Mouse (Mus musculus) limb, embryonic 11.5 days (tissue): ENCODE measurements around the gene Sar1b. TPM values are rescaled to one million over a fixed set of nuclear protein-coding genes. Genes with fewer than 3 reads are reported as not detected.

Experiments
- ATAC-seq: fragments of 200-750 bp; cut with Nextera tagmentation; 2 replicates; pipeline ENCODE4 v1.8.0; 2017; ENCODE audit warnings: low read depth; ENCODE audit not compliant: insufficient number of reproducible peaks, low FRiP score, low TSS enrichment
- DNase-seq: peaks from one replicate; pipeline ENCODE4 v3.0.0-alpha.2; 2015; ENCODE audit warnings: low spot score
- H3K27ac ChIP-seq: fragments of 300-500 bp; sonication (generic); replicated peaks from 2 replicates; pipeline ENCODE4 v1.5.1; 2014; ENCODE audit warnings: low read depth, mild to moderate bottlenecking, low read length
- H3K27me3 ChIP-seq: fragments of 300-500 bp; sonication (generic); 2 replicates; pipeline ENCODE4 v1.6.1; 2014; ENCODE audit warnings: mild to moderate bottlenecking, low read length, mixed read lengths; ENCODE audit not compliant: control insufficient read depth, insufficient read depth
- H3K36me3 ChIP-seq: fragments of 300-500 bp; sonication (generic); 2 replicates; pipeline ENCODE4 v1.6.1; 2014; ENCODE audit warnings: mild to moderate bottlenecking, low read length, moderate library complexity, mixed read lengths; ENCODE audit not compliant: control insufficient read depth, insufficient read depth
- H3K4me1 ChIP-seq: fragments of 300-500 bp; sonication (generic); 2 replicates; pipeline ENCODE4 v1.6.1; 2014; ENCODE audit warnings: low read length, mixed read lengths; ENCODE audit not compliant: control insufficient read depth, insufficient read depth
- H3K4me2 ChIP-seq: fragments of 300-500 bp; sonication (generic); 2 replicates; pipeline ENCODE4 v1.6.1; 2014; ENCODE audit warnings: low read depth, mild to moderate bottlenecking, moderate library complexity; ENCODE audit not compliant: severe bottlenecking
- H3K4me3 ChIP-seq: fragments of 300-500 bp; sonication (generic); 2 replicates; pipeline ENCODE4 v1.5.1; 2014; ENCODE audit warnings: low read depth, low read length
- H3K9ac ChIP-seq: fragments of 300-500 bp; sonication (generic); 2 replicates; pipeline ENCODE4 v1.6.1; 2014; ENCODE audit warnings: mild to moderate bottlenecking, low read length
- H3K9me3 ChIP-seq: fragments of 300-500 bp; sonication (generic); 2 replicates; pipeline ENCODE4 v1.6.1; 2016; ENCODE audit warnings: low read length; ENCODE audit not compliant: control insufficient read depth
- WGBS: fragments of 180-500 bp; shearing (Covaris S2); extraction: QIAGEN DNeasy Blood & Tissue Kit; methylation state at CpG from one replicate; pipeline ENCODE4 v1.1.7; 2014; 5-methylcytosine and 5-hydroxymethylcytosine counted together
- polyA plus RNA-seq: library from polyadenylated mRNA; unstranded; fragments of >200 nt; fragmentation: Nextera tagmentation; extraction: Ambion mirVana; gene quantifications from 2 replicates; pipeline ENCODE4 v1.2.1, GENCODE M21; 2014

Sar1b gene
- polyA plus RNA-seq, 1 experiment from 2014 or later: 89.5 TPM

DNA sequence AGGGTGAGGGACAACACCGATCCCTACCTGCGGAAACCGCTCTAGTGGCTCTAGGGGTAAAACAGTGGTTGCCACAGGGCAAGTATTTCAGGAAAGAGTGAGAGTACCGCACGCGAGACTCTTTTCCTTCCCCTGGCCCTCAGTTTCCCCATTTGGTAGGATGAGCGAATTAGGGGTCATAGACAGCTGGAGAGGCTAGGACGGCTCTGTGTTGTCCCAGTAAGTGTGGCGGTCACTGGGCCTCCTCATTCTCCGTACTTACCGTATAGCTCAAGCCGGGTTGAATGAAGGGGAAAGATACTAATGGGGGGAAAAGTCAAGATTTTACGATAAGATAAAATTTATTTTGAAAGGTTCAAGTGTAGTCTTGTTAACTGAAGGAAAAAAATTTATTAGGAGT, 468 bp downstream of the Sar1b start:
- no peak overlapping the region for H3K27ac ChIP-seq
- no peak for ATAC-seq
- 8% methylated on average over 13 of the region's 13 CpGs for whole genome bisulfite sequencing

DNA sequence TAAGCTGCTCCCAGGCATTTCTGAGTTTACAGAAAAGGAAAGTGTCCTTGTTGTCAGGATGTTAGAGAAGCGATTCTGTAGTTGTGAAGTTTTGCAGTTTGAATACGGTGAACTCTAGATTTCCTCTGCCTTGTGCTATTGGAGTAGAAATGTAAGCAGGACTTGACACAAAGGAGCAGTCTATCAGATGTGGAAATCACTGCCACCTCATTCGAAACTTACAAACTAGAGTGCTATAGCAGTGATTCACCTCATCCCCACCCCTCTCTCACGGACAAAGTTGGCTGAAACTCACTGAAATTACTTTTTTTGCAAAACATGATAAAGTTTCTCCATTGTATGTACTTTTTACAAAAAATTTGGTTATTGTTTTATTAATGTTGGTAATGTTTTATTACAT, 1.3 kb downstream of the Sar1b start:
- WGBS: 88% methylated on average over 4 of the region's 4 CpGs
- H3K9ac ChIP-seq: no peak overlapping the region
- no peak overlapping the region for H3K27ac ChIP-seq
- peaks cover 5% of the 10 kb centered on the region; the same call in 1 of the 2 replicates for H3K4me1 ChIP-seq
- H3K4me2 ChIP-seq: no peak overlapping the region; the same call in 1 of the 2 replicates
- DNase-seq (no peak), ATAC-seq (no peak)
- no peaks in the 10 kb centered on the region for H3K27me3 ChIP-seq
- H3K36me3 ChIP-seq: no peaks in the 10 kb centered on the region
- H3K9me3 ChIP-seq: no peaks in the 10 kb centered on the region
- peak overlapping the region; percentile 5; the same call in 1 of the 2 replicates for H3K4me3 ChIP-seq

More for the DNA sequence above, 468 bp downstream of the Sar1b start:
- Histone ChIP-seq H3K4me3 (peak overlapping the region; percentile 98), H3K4me2 (peak overlapping the region; percentile 82), H3K36me3 (no peaks in the 10 kb centered on the region), H3K4me1 (peaks cover 5% of the 10 kb centered on the region; the same call in 1 of the 2 replicates), H3K9me3 (no peaks in the 10 kb centered on the region), H3K9ac (peak overlapping the region; percentile 82), H3K27me3 (no peaks in the 10 kb centered on the region)
- no peak for DNase-seq

- 73% methylated on average over 8 of the region's 8 CpGs for WGBS
Measured at GRCm38 (mm10) chr11:51767579-51768220, 4.2 kb downstream of the Sar1b start.

DNA sequence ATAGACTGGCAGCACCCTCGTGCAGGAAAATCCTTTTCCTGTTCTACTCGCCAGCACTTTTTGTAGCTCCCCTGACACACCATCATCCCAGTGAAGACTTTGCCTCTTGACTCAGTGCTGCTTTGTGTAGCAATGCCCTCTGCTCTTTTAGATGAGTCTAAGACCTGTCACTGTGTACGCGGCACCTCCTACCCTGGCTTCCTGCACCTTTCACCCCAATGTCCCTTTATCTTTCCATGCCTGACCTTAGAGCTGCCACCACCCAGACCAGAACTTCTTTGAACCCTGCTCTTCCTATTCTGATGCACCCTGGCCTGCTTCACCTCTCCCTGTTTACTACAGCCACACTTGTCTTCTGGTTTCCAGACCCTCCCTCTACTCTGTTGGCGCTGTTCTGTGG, 4.8 kb downstream of the Sar1b start:
- Histone ChIP-seq H3K4me1 (peaks cover 5% of the 10 kb centered on the region; the same call in 1 of the 2 replicates), H3K36me3 (no peaks in the 10 kb centered on the region), H3K9me3 (no peaks in the 10 kb centered on the region), H3K9ac (peak overlapping the region; percentile 14; the same call in 1 of the 2 replicates), H3K27ac (no peak overlapping the region), H3K4me3 (no peak overlapping the region), H3K4me2 (no peak overlapping the region), H3K27me3 (no peaks in the 10 kb centered on the region)
- WGBS: 71% methylated on average over 5 of the region's 5 CpGs
- ATAC-seq (no peak), DNase-seq (no peak)

More at GRCm38 (mm10) chr11:51767579-51768220, 4.2 kb downstream of the Sar1b start:
- DNase-seq (no peak), ATAC-seq (no peak)
- Histone ChIP-seq H3K4me3 (no peak overlapping the region), H3K9ac (no peak overlapping the region), H3K36me3 (no peaks in the 10 kb centered on the region), H3K4me2 (no peak overlapping the region), H3K27me3 (no peaks in the 10 kb centered on the region), H3K9me3 (no peaks in the 10 kb centered on the region), H3K4me1 (peaks cover 5% of the 10 kb centered on the region; the same call in 1 of the 2 replicates), H3K27ac (no peak overlapping the region)

- ATAC-seq: no peak
- WGBS: 91% methylated on average over 3 of the region's 3 CpGs
- Histone ChIP-seq H3K36me3 (no peaks in the 10 kb centered on the region; the same call in 1 of the 2 replicates), H3K9me3 (no peaks in the 10 kb centered on the region), H3K9ac (no peak overlapping the region), H3K27ac (no peak overlapping the region), H3K27me3 (no peaks in the 10 kb centered on the region), H3K4me1 (no peaks in the 10 kb centered on the region), H3K4me2 (no peak overlapping the region), H3K4me3 (no peak overlapping the region)
- no peak for DNase-seq
Measured at GRCm38 (mm10) chr11:51775507-51775906, 12.0 kb downstream of the Sar1b start.

DNA sequence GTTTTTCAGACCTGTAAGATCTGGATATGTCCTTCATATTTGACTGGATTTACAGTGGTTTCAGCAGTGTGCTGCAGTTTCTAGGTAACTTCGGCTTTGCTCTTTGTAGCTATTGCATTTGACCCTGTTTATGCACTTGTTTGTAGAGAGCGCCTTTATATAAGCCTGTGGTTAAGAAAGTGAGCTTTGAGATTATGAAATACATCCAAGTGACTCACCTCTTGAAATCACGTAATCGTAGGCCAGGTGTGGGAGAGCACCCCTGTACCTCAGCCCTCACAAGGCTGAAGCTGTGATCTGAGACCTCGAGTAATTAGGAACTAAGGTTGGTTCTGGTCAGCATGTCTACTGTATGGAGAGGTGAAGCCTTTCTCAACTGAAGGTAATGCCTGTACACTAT, 14.0 kb downstream of the Sar1b start:
- ATAC-seq: no peak

DNA sequence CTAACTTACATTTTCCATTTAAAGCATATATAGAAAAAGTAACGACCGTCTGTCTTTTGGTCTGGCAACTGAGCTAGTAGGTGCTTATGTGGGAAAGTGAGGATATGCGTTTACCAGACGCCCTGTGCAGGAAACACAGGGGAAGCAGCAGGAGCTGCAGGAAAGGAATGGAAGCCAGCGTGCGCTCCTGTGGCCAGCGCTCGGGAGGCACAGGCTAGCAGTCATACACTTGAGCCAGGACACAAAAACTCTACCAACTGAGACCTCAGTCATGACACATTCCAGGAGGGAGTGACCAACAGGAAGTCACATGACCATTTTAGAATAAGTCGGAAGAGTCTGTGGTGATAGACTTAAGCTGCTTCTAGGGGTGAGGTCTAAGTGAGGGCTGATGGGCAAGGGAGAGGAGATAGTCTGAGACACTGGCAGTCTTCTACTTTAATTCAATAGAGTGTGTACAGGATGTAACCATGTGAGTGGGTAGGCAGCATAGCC, 17.3 kb downstream of the Sar1b start:
- Histone ChIP-seq H3K4me3 (no peak overlapping the region), H3K9ac (no peak overlapping the region), H3K4me2 (no peak overlapping the region), H3K36me3 (peaks cover 8% of the 10 kb centered on the region; the same call in 1 of the 2 replicates), H3K27me3 (no peaks in the 10 kb centered on the region), H3K27ac (no peak overlapping the region), H3K9me3 (no peaks in the 10 kb centered on the region), H3K4me1 (no peaks in the 10 kb centered on the region)
- WGBS: 85% methylated on average over 9 of the region's 9 CpGs
- ATAC-seq: no peak
- no peak for DNase-seq

More for the DNA sequence above, 14.0 kb downstream of the Sar1b start:
- H3K4me1 ChIP-seq: no peaks in the 10 kb centered on the region
- H3K9ac ChIP-seq: no peak overlapping the region
- no peak overlapping the region for H3K4me3 ChIP-seq
- no peaks in the 10 kb centered on the region for H3K27me3 ChIP-seq
- H3K9me3 ChIP-seq: no peaks in the 10 kb centered on the region
- 91% methylated on average over 5 of the region's 5 CpGs for WGBS
- H3K36me3 ChIP-seq: peaks cover 4% of the 10 kb centered on the region; the same call in 1 of the 2 replicates
- no peak overlapping the region for H3K4me2 ChIP-seq
- DNase-seq: no peak
- no peak overlapping the region for H3K27ac ChIP-seq

- no peak overlapping the region for H3K27ac ChIP-seq
- DNase-seq (no peak), ATAC-seq (no peak)
- no peaks in the 10 kb centered on the region for H3K4me1 ChIP-seq
- H3K9me3 ChIP-seq: no peaks in the 10 kb centered on the region
- H3K27me3 ChIP-seq: no peaks in the 10 kb centered on the region
- WGBS: 90% methylated on average over 6 of the region's 6 CpGs
- peaks cover 10% of the 10 kb centered on the region; the same call in 1 of the 2 replicates for H3K36me3 ChIP-seq
- no peak overlapping the region for H3K4me3 ChIP-seq
- H3K9ac ChIP-seq: no peak overlapping the region
- no peak overlapping the region for H3K4me2 ChIP-seq
Measured at GRCm38 (mm10) chr11:51782721-51783120, 19.2 kb downstream of the Sar1b start.
